Mouse (Mus musculus) inflammation-experienced regulatory T-cells, adult 6 months (primary cell): Measurements from ENCODE around the gene Klc1. TPM values are rescaled to one million over a fixed set of nuclear protein-coding genes. Genes with fewer than 3 reads are reported as not detected.
A peak's percentile ranks its signal among the peaks of the same experiment; 100 is the strongest.

Source experiments
- ATAC-seq: one replicate; pipeline ENCODE4 v1.8.0; 2017
- polyA plus RNA-seq, 3 experiments: library from polyadenylated mRNA; unstranded; fragments of 100-300 nt; shearing (Covaris generic); gene quantifications; one replicate each; pipeline ENCODE4 v1.2.1; 2017

The Klc1 gene
- polyA plus RNA-seq, 3 experiments from 2014 or later: 17.9 to 19.7 (median 18.3) TPM

DNA sequence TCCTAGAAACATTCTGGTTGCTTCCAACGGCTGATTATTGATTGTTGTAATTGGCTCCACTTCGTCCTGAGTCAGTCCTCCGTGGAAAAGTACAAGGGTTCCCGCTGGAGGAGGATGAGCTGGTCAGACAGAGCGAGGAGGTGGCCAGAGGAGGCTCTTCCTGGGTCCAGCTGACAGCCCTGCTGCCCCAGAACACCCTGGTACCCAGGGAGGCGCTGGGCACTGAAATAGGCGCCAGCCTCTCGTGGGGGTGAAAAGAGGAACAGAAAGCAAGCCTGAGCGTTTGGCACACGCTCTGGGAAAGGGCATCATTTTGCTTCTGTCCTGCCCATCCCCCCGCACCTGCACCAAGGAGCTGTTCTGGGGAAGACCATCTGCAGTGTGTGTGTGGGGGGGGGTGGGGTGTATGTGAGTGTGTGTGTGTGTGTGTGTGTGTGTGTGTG lies 14.6 kb upstream of the Klc1 start:
- no peak for ATAC-seq

DNA sequence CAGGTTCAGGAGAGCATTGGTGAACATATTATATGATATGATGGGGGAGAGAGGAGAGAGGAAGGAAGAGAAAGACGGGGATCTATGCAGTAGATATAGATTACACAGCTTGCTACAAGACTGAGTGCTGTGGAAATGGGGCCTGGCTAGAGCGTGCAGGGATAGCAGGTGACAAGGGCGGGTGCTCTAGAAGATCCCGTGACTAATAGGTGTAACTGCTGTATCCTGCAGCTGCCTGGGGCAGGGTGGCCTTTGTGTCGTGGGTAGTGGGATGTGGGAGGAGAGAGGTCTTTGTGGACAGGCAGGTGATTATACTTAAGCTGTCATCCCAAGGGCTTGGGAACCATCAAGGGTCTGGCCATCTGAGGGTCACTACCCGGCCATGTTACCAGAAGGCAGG lies 13.4 kb upstream of the Klc1 start:
- no peak for ATAC-seq

DNA sequence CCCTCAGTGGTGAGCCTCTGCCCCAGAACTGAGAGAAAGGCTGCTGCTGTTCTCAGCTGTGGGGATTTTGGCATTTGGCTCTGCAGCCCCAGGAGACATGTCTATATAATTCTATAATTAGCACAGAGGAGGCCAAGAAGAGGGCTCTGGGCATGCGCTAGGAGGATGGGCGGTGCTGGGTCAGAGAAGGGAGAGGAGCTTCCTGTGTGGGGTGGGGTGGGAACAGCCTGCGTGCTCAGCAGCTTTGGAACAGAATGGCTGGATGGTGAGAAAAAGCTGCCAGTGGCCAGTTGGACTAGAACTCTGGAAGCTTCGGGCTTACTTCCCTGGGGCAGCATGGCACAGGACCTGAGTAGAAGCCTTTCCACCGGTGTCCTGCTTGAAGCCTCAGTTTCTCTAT lies 12.6 kb upstream of the Klc1 start:
- ATAC-seq: no peak

DNA sequence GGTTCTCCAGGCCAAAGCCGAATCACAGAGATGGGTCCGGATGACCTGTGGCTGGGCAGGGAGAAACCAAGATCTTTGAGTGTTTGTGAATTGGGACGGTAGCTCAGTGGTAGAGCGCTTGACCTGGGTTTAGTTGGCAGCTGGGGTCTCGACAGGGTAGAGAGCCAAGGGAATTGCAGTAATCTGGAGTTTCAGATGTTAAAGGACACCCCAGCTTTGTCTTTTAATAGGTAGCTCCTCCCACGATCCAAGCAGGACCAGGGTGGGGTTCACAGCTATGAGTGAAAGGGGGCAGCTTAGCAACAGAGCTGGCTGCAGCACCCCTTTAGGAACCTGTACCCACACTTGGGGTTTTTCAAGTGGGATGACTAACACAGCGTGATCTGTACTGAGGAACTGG lies 11.2 kb upstream of the Klc1 start:
- no peak for ATAC-seq

DNA sequence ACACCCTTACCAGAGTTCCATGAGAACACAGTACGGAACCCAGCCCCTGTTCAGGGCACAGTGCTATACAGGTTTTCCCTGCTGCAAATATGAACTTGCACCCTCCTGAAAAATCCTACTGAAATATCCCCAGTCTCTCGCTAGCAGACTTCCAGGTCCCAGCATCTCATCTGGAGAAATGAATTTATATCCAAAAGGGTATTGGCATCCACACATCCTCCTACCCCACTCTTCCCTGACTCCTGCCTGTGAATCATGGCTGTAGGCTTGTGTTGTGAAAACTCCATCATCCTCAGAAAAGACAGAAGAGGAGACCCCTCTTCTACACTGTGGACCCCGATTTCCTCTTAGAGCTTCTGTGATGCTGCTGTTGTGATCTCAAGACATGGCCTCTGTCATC lies 7.9 kb upstream of the Klc1 start:
- ATAC-seq: no peak

DNA sequence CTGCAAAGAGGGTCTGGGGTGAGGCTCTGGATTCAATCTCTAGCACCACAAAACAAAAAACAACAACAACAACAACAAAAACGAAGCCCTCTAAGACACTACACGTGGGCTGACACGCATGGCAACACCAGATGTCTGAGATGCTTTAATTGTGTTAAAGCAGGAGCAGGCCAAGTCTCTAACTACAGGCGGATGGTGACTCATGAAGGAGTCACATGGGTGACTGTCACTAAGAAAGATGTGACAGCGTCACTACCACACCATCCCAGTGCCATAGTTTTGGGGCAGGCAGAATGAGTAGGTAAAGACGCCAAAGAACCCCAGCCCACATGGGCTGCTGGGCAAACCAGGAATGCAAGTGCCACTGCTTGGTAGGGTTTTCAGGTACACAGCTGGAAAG lies 6.2 kb upstream of the Klc1 start:
- no peak for ATAC-seq

DNA sequence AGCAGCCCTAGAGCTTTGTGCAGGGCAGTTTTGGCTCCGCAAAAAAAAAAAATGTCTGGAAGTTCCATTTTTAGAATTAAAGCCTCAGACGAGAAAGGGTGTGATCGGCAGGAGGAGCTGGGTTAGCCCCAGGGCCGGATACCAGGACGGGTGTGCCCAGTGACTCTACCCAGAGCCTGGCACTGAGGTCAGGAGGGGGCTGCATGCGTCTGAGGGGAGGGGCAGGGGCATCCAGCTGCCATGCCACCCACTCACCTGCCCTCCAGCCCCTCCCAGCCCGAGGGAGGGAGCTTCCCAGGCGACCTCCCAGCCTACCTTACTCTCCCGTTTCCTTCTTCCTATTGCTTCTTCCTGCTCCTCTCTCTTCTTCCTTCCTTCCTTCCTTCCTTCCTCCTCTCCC lies 5.3 kb upstream of the Klc1 start:
- ATAC-seq: no peak

DNA sequence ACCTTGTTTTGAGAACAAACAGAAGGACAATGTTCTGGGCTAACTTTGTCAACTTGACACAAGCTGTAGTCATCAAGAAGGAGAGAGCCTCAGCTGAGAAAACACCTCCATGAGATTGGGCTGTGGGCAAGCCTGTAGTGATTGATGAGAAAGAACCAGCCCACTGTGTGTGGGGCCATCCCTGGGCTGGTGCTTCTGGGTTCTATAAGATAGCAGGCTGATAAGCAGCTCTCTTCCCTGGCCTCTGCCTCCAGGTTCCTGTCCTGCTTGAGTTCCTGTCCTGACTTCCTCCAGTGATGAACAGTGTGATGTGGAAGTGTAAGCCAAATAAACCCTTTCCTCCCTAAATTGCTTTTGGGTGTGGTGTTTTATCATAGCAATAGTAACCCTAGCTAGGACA lies 3.9 kb upstream of the Klc1 start:
- no peak for ATAC-seq

DNA sequence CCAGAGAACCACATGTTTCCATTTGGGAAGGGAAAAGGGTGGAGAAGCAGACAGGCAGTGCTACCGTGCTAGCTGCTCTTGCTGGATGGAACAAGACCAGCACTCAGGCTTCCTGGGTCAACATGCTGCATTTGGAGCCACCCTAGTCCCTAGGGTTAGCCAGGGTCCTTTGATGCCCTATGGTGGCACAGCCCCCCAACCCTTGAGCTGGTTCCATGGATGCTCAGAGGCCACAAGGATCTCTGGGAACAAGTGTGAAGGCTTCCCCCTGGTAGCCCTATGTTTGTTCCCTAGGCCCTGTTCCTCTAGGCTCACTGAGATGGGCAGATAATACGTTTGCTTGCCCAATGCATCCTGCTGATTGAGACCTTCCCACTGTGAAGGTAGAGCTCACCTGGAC lies 3.4 kb upstream of the Klc1 start:
- no peak for ATAC-seq

DNA sequence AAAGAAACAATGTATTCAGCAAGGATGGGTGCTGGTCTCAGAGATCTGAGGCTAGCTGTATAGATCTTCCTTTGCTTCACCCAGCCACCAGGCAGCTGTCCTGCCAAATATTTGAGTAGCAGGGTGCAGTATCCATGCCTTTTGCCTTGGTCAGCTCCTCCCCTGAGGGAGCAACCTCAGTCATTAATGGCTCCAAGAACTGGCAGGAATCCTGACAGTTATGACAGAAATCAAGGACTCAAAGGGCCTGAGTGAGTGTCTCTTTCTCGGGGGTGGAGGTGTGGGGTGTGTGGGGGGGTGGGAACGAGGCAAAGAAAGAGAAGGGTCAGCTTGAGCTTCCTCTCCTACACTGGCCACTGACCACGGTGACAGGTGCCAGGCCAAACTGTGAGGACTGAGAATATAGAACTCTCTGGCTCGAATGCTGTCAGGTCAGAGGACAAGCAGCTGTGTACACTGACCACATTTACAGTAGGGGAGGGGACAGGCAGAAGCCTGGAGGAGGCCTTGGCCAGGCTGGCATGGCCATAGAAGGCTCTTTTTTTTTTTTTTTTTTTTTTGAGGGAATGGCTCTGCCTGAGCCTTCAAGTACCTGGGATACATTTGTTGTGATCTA lies 2.5 kb upstream of the Klc1 start:
- ATAC-seq: no peak

DNA sequence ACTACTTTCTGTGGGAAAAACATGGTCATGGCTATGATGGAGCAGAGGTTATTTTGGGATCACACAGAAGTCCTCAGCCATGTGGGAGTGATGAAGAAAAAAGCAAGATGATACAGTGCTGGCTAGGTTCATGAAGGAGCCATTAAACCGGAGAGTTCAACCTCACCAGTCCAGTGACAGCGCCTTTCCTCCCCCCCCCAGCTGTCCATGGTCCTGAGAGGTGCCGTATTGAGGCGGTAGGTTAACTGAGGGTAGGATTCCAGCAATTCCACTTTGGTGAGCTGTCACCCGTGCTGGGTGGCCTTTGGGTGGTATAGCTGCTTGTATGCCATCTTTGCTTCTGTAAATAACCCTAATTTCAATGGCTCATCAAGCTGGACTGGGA lies 2.0 kb upstream of the Klc1 start:
- ATAC-seq: no peak

DNA sequence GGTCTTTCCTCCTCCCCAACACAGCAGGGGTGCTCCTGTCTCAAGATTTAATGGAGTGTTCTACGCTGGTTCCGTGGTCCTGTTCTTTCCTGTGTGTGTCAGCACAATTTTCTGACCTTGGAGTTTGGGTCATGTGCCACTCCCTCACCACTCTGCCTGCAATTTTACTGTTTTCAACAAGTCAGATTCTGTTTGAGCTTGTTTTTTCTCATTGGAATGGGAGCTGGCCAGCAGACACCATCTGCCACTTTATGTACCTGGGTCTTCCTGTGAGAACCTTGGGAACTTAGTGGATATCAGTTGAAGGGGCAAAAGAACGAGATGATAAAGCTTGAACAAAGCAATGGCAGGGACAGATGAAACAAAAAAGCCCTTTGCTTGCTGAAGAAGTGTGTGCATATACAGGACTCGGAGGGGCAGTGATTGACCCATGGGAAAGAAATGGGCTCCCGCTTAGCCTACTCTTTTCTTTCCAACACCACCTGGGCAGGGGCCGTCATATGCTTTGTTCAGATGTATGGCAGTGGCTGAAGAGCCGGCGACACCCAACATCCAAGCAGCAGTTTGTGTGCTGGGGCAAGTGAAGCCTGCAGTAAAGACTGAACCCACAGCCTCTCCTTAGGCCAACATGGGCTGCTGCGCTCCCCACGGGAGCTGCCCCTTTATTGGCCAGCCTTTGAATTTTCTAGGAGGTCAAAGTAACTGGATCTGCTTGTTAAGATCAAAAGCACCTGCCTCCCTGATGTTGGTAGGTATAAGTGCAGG lies 906 bp upstream of the Klc1 start:
- no peak for ATAC-seq

DNA sequence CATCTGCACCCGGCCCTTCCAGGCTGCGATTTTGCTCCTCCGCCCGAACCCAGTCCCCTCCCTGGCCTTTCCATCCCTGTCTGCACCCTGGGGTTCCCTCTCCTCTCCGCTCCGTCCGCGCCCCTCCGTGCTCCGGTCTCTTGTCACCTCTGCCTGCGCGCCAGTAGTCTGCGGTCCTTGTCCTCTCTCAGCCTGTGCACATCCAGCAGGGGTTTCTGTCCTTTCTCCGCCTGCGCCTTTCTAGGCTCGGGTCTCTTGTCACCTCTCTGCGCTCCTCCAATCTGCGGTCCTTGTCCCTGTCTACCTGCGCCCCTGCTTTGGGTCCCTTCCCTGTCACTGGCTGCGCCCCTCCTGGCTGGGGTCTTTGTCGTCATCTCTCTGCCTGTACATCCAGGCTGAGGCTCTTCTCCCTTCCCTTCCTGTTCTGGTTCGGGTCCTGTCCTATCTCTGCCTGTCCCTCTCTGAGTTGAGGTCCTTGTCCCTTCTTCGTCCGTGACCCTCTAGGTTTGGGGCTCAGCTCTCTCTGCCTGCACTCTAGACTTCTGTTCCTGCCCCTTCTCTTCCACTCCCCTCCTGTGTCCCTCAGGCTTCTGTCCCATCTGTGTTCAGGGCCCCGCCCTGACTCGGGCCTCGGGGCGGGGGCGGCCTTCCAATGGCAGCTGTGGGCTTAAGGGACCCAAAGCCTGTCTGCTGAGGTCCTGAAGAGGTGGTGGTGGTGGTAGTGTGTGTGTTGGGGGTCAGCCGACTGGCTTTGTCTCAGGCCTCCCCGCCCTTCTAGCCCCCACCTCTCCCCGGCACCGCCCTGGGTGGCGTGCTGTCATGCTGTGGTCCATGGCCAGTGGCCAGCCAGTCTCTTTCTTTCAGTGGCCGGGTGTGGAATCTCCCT lies 770 bp downstream of the Klc1 start:
- peak; percentile 37 for ATAC-seq

DNA sequence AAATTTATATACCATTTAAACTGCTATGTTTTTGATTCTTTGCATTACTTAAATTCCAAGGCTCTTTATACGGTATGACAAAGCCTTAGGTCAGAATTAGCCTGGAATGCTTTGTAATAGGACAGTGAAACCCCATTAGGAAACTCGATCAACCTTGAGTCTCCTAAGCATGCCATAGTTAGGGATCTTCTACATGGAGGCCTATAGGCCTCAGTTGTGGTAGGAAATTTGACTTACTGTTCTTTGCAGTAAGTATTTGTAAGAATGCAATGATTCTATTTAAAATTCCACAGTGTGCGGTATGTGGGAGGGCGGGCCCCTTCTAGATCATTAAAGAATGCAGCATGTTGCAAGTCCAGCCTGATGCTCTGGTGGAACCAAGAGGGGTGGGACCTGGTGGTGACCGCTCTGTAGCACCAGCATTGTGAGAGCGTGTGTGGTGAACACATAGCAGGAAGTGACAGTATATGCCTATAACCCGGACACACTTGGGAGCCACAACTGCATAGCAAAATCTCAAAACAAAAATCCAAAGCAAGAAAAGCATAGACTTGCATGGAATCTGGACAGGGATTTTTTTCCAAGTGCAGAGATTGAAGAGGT lies 1.8 kb downstream of the Klc1 start:
- no peak for ATAC-seq

DNA sequence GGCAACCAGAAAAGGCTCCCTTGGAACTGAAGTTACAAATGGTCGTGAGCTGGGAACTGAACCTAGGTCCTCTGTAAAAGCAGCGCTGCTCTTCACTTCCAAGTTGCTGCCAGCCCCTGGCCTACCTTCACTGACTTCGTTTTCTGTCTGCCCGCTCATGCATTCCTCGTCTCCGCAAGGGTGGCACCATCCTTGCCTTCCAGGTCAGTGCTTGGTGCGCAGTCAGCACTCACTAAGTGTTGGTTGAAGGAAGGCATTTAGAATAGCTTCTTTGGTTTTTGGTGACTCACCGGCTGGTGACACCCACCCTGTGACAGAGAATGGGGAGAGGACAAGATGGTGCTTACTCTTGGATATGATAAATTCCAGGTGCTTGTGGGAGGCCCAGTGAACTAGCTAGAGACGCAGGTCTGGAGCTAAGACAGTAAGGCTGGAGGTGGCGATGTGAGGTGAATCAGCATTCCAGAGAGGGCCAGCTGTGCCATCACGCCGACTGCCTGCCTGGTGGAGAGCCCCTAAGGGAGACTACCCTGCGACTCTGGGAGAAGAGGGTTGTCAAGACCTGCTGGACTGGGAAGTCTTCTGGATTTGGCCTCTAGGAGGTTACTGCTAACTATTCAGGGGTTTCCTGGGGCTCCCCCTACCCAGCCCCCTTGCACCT lies 4.1 kb downstream of the Klc1 start:
- no peak for ATAC-seq

DNA sequence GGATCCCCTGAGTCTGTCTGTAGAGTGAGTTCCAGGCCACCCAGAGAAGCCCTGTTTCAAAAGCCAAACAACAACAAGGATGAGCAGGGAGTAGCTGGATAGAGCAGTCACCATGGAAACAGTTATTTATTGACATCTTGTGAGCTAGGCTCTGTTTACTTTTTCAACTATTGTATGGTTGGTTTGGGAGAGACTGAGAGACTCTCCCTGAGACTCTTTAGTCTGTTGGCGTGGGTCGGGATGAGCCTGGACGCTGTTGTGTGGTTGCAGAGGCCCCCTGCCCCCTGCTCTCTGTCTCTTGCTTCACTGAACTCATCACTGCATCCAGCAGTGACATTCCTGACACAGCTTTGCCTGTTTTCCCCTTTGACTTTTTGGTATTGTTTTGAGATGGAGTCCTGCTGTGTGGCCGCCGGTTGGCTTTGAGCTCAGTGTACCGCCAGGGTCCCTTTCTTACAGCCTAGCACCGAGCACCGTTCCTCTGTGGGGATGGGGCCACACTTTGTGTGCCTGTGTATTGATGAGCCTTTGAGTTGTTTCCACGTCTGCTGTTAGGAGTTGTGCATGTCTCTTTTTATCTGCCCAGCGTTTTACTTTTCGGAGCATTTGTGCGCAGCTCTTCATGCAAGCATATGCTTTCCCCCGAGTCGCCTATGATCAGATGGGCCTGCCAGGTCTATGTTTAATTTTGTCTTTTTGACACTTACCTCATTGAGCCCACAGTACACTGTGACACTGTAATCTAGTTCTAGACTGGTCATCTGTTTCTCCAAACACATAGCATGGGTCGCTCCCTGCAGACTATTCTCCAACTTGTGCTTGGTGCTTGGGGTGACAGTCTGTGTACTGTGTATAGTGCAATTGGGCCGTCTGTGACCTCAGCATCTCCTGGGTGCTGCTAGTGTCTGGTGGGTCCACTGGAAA lies 7.9 kb downstream of the Klc1 start:
- ATAC-seq: no peak

DNA sequence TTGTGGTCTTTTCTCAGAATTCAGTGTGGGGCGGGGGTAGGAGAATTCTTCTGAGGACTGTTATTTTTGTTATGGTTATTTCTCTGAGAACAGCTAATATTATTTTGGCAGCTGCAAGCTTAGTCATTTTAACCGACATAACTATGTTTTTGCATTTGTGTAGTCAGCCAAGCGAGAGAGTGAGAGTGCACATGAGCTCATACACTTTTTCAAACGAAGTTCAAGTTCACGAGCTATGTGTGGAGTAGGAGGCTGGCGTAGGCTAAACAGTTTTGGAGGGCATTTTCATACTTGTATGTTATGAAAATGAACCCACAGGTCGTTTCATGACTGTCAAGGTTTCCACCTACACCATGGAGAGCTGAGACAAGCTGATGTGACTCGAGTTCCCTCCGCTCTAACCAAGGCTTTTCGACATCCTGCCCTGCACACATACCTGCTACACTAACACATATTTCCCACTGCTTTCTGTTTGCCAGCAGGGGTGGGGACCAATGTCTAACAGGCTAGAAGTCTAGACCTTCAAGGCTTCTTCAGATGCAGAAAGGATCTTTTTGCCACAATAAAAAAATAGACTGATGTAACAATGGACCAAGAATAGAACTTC lies 9.8 kb downstream of the Klc1 start:
- ATAC-seq: peak; percentile 63

DNA sequence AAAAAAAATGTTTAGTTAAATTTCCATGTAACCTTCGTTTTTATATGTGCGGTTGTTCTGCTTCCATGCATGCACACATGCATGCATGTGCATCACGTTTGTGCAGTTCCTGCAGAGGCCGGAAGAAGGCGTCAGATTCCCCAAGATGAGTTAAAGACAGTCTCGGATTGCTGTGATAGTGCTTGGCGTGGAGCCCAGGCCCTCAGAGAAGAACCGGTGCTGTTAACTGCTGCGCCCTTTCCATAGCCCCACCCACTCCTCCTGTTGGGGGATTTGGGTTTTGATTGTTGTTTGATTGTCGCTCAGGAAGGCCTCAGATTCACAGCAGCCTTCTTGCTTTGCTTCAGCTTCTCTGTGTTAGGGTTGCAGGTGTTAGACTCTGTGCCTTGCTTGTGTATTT lies 10.7 kb downstream of the Klc1 start:
- ATAC-seq: no peak

DNA sequence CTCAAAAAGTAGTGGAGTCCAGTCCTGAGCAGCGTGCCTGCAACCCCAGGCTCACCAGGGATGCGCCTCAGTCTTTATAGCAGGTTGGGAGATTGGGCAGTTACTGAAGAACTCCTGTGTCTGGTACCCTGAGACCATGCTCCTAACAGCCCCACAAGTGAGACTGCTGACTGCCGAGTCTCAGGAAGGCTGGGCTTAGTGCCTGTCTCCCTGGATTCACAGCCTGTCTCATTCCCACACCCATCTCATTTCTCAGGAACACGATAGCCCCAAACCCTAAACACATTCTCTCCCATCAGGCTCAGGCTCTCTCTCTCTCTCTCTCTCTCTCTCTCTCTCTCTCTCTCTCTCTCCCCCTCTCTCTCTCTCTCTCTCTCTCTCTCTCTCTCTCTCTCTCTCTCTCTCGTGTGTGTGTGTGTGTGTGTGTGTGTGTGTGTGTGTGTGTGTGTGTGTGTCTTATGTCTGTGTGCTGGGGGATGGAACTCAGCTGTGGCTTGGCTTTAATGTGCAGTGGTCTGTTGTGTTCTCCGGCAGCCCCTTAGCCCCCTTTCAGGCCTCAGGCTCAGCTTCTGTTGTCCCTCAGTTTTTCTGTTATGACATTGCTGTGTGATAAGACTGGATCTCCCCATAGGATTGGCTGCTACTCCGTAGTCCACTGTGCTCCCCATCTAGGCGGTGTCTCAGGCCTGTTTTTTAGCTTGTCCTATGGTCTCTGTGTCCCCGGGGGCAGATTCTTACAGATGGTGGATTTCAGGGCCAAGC lies 11.3 kb downstream of the Klc1 start:
- ATAC-seq: no peak

DNA sequence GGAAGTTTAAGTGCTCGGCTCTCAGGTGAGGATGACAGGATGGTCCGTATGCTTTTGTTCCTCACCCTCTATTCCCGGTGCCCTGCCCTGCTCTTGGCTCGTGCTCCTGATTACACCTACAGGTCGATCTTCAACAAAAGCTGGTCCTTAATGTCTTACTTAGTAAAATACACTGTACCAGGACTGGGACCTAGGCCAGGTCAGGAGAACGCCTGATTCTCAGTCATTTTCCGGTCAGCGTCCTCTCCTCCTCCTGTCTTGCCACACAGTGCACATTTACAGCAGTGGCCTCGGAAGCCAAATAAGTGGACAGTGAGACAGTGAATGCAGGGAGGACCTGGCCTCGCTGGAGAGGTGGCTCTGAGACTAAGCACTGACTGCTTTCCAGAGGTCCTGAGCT lies 12.0 kb downstream of the Klc1 start:
- no peak for ATAC-seq
